Mouse (Mus musculus): Measurements from ENCODE around the gene Numb.

Numb gene

GRCm38 (mm10) chr12:83782669-83783068 is 139.1 kb downstream of the Numb start:
- DNase-seq (ENCODE audit: low read depth, low spot score) = no peak

GRCm38 (mm10) chr12:83781640-83782278 is 140.0 kb downstream of the Numb start:
- DNase-seq (ENCODE audit: low read depth, low spot score) = no peak

- DNase-seq (ENCODE audit: low read depth, low spot score) = no peak
These were observed 140.5 kb downstream of the Numb start for GRCm38 (mm10) chr12:83781204-83781603.

GRCm38 (mm10) chr12:83780181-83780580 is 141.6 kb downstream of the Numb start:
- no peak for DNase-seq (ENCODE audit: low read depth, low spot score)

- no peak for DNase-seq (ENCODE audit: low read depth, low spot score)
These were observed 145.0 kb downstream of the Numb start for GRCm38 (mm10) chr12:83776766-83777165.

- no peak for DNase-seq (ENCODE audit: low read depth, low spot score)
These were observed 146.1 kb downstream of the Numb start for GRCm38 (mm10) chr12:83775621-83776020.

GRCm38 (mm10) chr12:83770418-83771256 is 151.1 kb downstream of the Numb start:
- peak; percentile 59 for DNase-seq (ENCODE audit: low read depth, low spot score)

GRCm38 (mm10) chr12:83768235-83768899 is 153.4 kb downstream of the Numb start:
- DNase-seq (ENCODE audit: low read depth, low spot score) = no peak

GRCm38 (mm10) chr12:83767833-83768232 is 153.9 kb downstream of the Numb start:
- peak; percentile 22 for DNase-seq (ENCODE audit: low read depth, low spot score)

- DNase-seq (ENCODE audit: low read depth, low spot score) = peak; percentile 38
These were observed 155.7 kb downstream of the Numb start for GRCm38 (mm10) chr12:83765965-83766603.

GRCm38 (mm10) chr12:83764519-83764918 is 157.2 kb downstream of the Numb start:
- no peak for DNase-seq (ENCODE audit: low read depth, low spot score)

GRCm38 (mm10) chr12:83764044-83764365 is 157.7 kb downstream of the Numb start:
- no peak for DNase-seq (ENCODE audit: low read depth, low spot score)

- DNase-seq (ENCODE audit: low read depth, low spot score) = no peak
These were observed 158.3 kb downstream of the Numb start, which contains the start of gene Papln for GRCm38 (mm10) chr12:83763311-83764043. Papln (plus strand) TSS chr12:83763634.

- no peak for DNase-seq (ENCODE audit: low read depth, low spot score)
These were observed 159.0 kb downstream of the Numb start for GRCm38 (mm10) chr12:83762706-83763105.

GRCm38 (mm10) chr12:83760201-83760600 is 161.5 kb downstream of the Numb start:
- no peak for DNase-seq (ENCODE audit: low read depth, low spot score)

- no peak for DNase-seq (ENCODE audit: low read depth, low spot score)
These were observed 163.0 kb downstream of the Numb start for GRCm38 (mm10) chr12:83758735-83759134.

GRCm38 (mm10) chr12:83752495-83752894 is 169.2 kb downstream of the Numb start:
- DNase-seq (ENCODE audit: low read depth, low spot score) = no peak

- DNase-seq (ENCODE audit: low read depth, low spot score) = no peak
These were observed 172.5 kb downstream of the Numb start for GRCm38 (mm10) chr12:83749186-83749585.

All from skeletal muscle tissue, adult 2 months (tissue).